Mouse (Mus musculus): ENCODE data around the gene Arpc2. TPM values are rescaled to one million over a fixed set of nuclear protein-coding genes. Genes with fewer than 3 reads are reported as not detected.

Gene Arpc2
- polyA plus RNA-seq, 1 experiment from 2014 or later, result 322 TPM

MicroRNAs within 50 kb of the gene (microRNA counts, 519-probe panel; counts per million panel counts)
- microRNA mmu-miR-1928, result not detected

Small RNAs within 50 kb of the gene (microRNA-seq; reads per million reads assigned to microRNA genes)
- not detected for gene Mir1928

Other genes with a start within 250 kb of the Arpc2 start
- gene Tns1, start 111.6 kb upstream of the Arpc2 start, polyA plus RNA-seq (2014; fragmentation: Nextera tagmentation; extraction: Ambion mirVana), result 7.6 and 11.0 TPM in 2 replicates
- 0.12 and 0.33 TPM in 2 replicates for gene Rufy4, start 110.5 kb upstream of the Arpc2 start, polyA plus RNA-seq (2014; fragmentation: Nextera tagmentation; extraction: Ambion mirVana)
- not detected in 2 replicates for gene Cxcr2, start 82.1 kb upstream of the Arpc2 start, polyA plus RNA-seq (2014; fragmentation: Nextera tagmentation; extraction: Ambion mirVana)
- gene Cxcr1, start 41.5 kb upstream of the Arpc2 start, polyA plus RNA-seq (2014; fragmentation: Nextera tagmentation; extraction: Ambion mirVana), result not detected in 2 replicates
- gene Gpbar1, start 42.5 kb downstream of the Arpc2 start, polyA plus RNA-seq (2014; fragmentation: Nextera tagmentation; extraction: Ambion mirVana), result 0.27 and 0.39 TPM in 2 replicates
- gene Aamp, start 48.7 kb downstream of the Arpc2 start, polyA plus RNA-seq (2014; fragmentation: Nextera tagmentation; extraction: Ambion mirVana), result 184 and 205 TPM in 2 replicates
- gene Pnkd, start 48.8 kb downstream of the Arpc2 start, polyA plus RNA-seq (2014; fragmentation: Nextera tagmentation; extraction: Ambion mirVana), result 99.0 and 107 TPM in 2 replicates
- gene Tmbim1, start 69.5 kb downstream of the Arpc2 start, polyA plus RNA-seq (2014; fragmentation: Nextera tagmentation; extraction: Ambion mirVana), result 3.8 and 5.6 TPM in 2 replicates
- gene Catip, start 126.0 kb downstream of the Arpc2 start, polyA plus RNA-seq (2014; fragmentation: Nextera tagmentation; extraction: Ambion mirVana), result 0.30 and 0.57 TPM in 2 replicates
- 0.51 and 2.7 TPM in 2 replicates for gene Slc11a1, start 139.1 kb downstream of the Arpc2 start, polyA plus RNA-seq (2014; fragmentation: Nextera tagmentation; extraction: Ambion mirVana)
- gene Ctdsp1, start 155.4 kb downstream of the Arpc2 start, polyA plus RNA-seq (2014; fragmentation: Nextera tagmentation; extraction: Ambion mirVana), result 8.6 and 17.1 TPM in 2 replicates
- 0.09 and 0.30 TPM in 2 replicates for gene Vil1, start 173.3 kb downstream of the Arpc2 start, polyA plus RNA-seq (2014; fragmentation: Nextera tagmentation; extraction: Ambion mirVana)

All from midbrain, embryonic 14.5 days (tissue).